Mouse (Mus musculus): ENCODE data around the gene Dkkl1.
A peak's percentile ranks its signal among the peaks of the same experiment; 100 is the strongest.

Dkkl1 gene

DNA sequence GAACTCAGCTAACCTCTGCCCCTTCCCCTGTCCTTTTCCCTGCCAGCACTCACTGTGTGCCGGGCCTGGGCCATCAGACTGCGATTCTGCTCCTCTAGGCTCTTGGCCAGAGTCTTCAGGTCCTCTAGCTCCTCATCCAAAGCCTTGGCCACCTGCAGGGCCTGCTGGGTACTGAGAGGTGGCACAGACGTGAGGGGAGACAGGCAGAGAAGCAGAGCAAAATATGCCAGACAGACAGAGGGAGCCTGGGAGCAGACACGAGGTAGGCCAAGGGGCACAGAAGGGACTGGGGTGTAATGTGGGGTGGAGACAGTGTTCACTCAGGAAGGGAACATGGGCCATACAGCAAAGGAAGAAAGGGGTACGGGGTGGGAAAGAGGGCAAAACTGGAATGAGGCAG lies 18.5 kb downstream of the Dkkl1 start:
- DNase-seq (ENCODE audit: low spot score), result peak; percentile 8

DNA sequence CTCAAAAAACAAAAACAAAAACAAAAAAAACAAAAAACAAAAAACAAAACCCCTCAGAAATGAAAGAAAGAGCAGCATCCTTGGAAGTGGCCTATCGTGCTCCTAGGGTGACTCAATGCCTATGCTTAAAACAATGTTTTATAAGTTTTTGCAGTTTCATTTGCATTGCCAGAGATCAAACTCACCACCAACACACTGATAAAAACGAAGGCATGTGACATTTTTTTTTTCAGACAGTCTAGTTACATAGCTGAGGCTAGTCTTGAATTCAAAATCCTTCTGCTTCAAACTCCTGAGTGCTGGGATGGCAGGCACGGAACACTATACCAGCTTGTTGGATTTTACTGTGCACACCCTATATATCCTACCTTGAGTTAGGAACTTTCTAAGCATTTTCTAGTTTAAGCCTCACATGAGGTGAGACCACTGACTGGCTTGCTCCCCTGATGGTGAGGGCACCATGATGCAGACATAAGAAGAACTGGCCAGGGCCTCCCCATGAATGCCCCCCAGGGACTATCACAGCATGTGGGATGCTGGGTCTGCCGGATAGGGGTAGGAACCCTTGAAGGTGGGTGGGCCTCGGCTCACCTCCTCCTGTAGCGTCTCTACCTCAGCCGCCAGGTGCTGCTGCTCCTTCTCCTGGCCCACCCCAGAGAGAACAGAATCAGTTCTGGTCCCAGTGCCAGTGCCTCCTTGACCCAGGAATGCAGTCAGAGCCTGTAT lies 19.2 kb downstream of the Dkkl1 start:
- DNase-seq (ENCODE audit: low spot score), result no peak

- DNase-seq (ENCODE audit: low spot score), result no peak
These were observed 20.1 kb downstream of the Dkkl1 start for GRCm38 (mm10) chr7:45191803-45192363.

DNA sequence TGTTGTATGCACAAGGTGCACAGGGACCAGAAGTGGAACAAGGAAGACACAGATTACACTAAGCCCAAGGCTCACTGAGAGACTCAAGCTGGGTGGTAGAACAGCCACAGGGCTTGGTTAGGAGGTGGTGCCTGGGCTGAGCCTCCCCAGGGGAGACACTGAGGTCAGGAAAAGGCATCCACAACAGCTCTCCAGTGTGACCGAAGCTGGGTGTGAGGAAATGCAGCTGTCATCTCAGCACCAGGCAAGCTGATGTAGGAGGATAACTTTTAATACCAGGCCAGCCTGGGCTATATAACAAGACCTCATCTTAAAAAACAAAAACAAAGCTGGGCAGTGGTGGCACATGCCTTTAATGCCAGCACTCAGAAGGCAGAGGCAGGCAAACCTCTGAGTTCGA lies 20.8 kb downstream of the Dkkl1 start:
- no peak for DNase-seq (ENCODE audit: low spot score)

- no peak for DNase-seq (ENCODE audit: low spot score)
These were observed 21.8 kb downstream of the Dkkl1 start for GRCm38 (mm10) chr7:45190186-45190585.

DNA sequence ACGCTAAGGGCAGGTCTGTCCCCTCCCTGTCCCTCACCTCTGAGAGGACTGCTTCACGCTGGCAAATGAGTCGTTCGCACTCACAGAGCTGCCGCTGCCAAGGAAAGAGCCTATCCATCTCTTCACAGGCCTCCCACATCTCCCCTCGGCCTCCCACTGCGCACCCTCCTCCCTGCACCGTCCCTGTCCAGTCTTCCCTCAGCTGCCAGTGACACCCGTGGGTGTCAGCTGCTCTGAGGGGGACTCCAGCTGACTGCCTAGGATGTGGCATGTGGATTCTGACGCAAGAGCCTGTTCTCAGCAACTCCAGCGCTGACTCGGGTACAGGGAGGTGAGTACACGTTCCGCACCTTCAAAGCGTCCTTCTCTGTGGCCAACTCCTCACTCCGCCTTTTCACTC lies 22.3 kb downstream of the Dkkl1 start:
- DNase-seq (ENCODE audit: low spot score), result no peak

DNA sequence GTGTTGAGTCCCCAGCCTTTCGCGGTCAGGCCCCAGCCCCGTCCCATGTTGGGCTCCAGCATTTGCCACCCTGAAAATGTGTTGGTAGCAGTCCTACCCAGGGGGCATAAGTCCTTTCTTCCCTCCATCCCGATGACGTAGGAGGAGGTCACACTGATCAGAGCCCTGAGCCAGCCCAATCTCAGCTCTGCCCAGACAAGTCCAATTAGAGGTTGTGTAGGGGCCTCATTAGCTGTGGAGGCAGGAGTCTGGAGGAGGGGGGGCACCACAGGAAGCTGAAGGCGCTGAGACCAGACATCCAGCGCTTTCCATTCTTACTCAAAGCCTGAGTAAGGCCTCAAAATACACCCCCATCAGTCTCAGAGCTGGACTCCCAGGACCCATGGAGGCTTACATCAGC lies 26.0 kb downstream of the Dkkl1 start:
- no peak for DNase-seq (ENCODE audit: low spot score)

DNA sequence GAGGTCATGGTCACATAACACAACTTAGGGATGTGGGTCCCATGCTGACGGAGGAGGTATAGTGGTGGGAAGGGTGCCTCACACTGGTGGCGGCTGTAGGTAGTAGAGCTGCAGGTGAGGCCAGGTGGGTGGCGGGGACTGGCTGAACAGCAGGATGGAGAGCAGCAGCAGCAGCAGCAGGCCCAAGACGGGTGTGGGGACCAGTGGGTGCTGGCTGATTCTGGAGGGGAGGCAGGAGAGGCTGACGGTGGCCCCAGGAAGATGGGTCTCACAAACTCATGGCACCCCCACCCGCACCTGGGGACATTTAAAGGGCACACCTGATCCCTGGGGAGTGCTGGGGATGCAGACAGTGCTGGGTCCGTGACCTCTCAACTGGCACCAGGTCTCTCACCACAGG lies 28.3 kb downstream of the Dkkl1 start:
- no peak for DNase-seq (ENCODE audit: low spot score)

GRCm38 (mm10) chr7:45182606-45183005 lies 29.3 kb downstream of the Dkkl1 start:
- no peak for DNase-seq (ENCODE audit: low spot score)

GRCm38 (mm10) chr7:45182199-45182601 lies 29.7 kb downstream of the Dkkl1 start:
- no peak for DNase-seq (ENCODE audit: low spot score)

GRCm38 (mm10) chr7:45181540-45181939 lies 30.4 kb downstream of the Dkkl1 start:
- no peak for DNase-seq (ENCODE audit: low spot score)

DNA sequence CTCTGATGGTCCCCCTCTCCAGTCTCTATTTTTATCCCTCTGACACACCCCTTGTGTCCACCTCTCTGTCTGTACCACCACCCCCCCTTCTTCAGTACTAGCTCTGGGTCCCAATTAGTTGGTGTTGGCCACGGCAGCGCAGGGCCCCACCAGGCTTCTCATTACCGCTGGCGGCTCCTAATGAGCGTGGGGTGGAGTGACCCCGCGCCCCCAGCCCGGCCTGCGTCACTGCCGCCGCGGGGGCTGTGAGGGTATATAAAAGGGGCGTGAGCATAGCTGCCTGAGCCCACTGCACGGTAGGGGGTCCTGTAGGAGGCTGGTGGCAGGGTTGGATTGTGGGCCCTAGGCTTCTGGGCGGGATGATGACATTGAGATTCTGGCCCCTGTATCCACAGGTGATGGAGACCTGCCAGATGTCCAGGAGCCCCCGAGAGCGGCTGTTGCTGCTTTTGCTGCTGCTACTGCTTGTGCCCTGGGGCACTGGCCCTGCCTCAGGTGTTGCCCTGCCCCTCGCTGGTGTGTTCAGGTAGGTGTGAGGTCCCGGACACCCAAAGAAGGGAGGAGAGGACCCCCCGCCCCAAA lies 31.0 kb downstream of the Dkkl1 start, which contains the start of gene Pth2:
Pth2 (plus strand) TSS at position 100 of the 582 bp plus-strand sequence.
- DNase-seq (ENCODE audit: low spot score), result no peak

DNA sequence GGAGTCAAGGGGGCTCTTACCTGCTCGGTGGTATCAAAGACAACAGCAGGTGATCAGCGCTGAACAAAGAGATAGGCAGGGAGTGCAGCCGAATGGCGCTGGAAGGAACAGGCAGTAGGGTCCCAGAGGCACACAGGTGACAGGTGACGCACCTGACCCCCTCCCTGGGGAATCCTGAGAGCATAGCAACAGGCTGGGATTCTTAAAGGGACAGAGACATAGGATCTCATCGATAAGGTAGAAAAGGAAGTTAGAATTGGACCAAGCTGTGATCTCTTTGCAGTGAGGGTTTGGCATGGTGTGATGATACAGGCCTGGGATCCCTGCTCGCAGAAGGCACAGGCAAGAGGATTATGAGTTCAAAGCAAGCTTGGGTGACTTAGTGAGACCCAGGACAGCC lies 32.5 kb downstream of the Dkkl1 start, which contains the start of gene Gfy:
Gfy (minus strand) TSS at position 101 of the 400 bp plus-strand sequence.
- DNase-seq (ENCODE audit: low spot score), result no peak

- DNase-seq (ENCODE audit: low spot score), result no peak
These were observed 33.4 kb downstream of the Dkkl1 start for GRCm38 (mm10) chr7:45178550-45178949.

DNA sequence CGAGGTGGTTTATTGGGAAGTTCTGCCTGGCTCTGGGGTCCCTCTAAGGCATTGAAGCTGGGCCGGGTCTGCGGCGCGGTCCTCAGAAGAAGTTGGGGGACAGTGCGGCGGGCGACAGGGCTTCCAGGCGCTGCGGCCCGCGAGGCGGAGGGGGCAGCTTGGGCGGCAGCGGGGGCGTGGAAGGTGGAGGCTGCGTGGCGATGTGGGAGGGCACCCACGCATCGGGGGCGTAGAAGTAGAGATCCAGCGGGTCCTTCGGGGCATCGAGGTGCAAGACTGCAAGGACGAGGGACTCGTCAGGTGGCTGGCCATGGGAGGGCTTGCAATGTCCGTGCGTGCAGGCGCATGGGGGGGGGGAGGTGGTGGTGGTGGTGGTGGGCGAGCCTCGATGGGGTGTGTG lies 35.6 kb downstream of the Dkkl1 start:
- no peak for DNase-seq (ENCODE audit: low spot score)

DNA sequence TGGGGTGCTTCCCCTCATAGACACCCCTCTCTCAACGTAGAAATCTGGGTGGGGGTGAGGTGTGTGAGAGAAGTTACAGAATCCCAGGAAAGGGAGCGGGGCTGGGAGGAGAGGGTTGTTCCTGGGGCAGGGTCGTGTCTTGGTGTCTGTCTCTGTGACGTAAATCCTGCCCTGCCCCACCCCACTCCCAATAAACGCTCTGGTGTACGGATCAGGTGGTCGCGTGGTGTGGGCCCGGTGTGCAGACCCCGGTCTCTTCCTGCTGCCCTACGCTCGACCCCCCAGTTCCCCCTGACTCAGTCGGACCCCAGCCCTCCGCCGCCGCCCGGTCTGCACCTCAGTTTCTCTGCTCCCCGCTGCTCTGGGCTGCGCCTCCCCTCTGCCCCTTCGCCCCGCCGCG lies 36.0 kb downstream of the Dkkl1 start:
- no peak for DNase-seq (ENCODE audit: low spot score)

GRCm38 (mm10) chr7:45175398-45175797 lies 36.5 kb downstream of the Dkkl1 start:
- DNase-seq (ENCODE audit: low spot score), result no peak

GRCm38 (mm10) chr7:45174567-45175280 lies 37.2 kb downstream of the Dkkl1 start:
- DNase-seq (ENCODE audit: low spot score), result no peak

GRCm38 (mm10) chr7:45173772-45174171 lies 38.2 kb downstream of the Dkkl1 start:
- peak; percentile 19 for DNase-seq (ENCODE audit: low spot score)

- no peak for DNase-seq (ENCODE audit: low spot score)
These were observed 39.0 kb downstream of the Dkkl1 start for GRCm38 (mm10) chr7:45172974-45173373.

- no peak for DNase-seq (ENCODE audit: low spot score)
These were observed 42.5 kb downstream of the Dkkl1 start for GRCm38 (mm10) chr7:45169495-45169894.

DNA sequence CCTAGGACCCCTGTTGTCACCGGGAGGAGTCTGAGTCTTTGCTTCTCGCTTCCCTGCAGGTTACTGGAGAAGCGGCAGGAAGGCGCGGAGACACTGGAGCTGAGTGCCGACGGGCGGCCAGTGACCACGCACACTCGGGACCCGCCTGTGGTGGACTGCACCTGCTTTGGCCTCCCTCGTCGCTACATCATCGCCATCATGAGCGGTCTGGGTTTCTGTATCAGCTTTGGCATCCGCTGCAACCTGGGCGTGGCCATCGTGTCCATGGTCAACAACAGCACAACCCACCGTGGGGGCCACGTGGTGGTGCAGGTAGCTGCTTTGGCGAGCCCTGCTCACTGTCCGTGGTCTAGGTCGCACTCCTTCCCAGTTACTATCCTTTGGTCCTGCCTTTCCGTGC lies 43.3 kb downstream of the Dkkl1 start:
- DNase-seq (ENCODE audit: low spot score), result no peak
